Mouse (Mus musculus) hindbrain, embryonic 11.5 days (tissue): Measurements from ENCODE around the gene Kcnab2. TPM values are rescaled to one million over a fixed set of nuclear protein-coding genes. Genes with fewer than 3 reads are reported as not detected.

Source experiments
- polyA plus RNA-seq: library from polyadenylated mRNA; unstranded; fragments of >200 nt; fragmentation: Nextera tagmentation; extraction: Ambion mirVana; gene quantifications from 2 replicates; pipeline ENCODE4 v1.2.1, GENCODE M21; 2014

Kcnab2 gene
- polyA plus RNA-seq, 1 experiment from 2014 or later: 11.1 TPM

Other genes starting within 250 kb of the Kcnab2 start
- gene Gpr153, start 203.6 kb downstream of the Kcnab2 start, polyA plus RNA-seq: 8.7 and 9.5 TPM in 2 replicates
- gene Hes3, start 186.2 kb downstream of the Kcnab2 start, polyA plus RNA-seq: 2.9 and 3.5 TPM in 2 replicates
- gene Icmt, start 180.6 kb downstream of the Kcnab2 start, polyA plus RNA-seq: 17.4 and 20.6 TPM in 2 replicates
- gene Rnf207, start 158.9 kb downstream of the Kcnab2 start, polyA plus RNA-seq: 1.5 and 1.6 TPM in 2 replicates
- 304 and 330 TPM in 2 replicates for gene Rpl22, start 152.1 kb downstream of the Kcnab2 start, polyA plus RNA-seq
- gene Chd5, start 139.2 kb downstream of the Kcnab2 start, polyA plus RNA-seq: 0.14 and 0.28 TPM in 2 replicates
- 3.5 and 4.2 TPM in 2 replicates for gene Nphp4, start 1.2 kb downstream of the Kcnab2 start, polyA plus RNA-seq